Mouse (Mus musculus) heart, embryonic 10.5 days (tissue): ENCODE data around the gene 9930111J21Rik2. TPM values are rescaled to one million over a fixed set of nuclear protein-coding genes. Genes with fewer than 3 reads are reported as not detected.
A peak's percentile ranks its signal among the peaks of the same experiment; 100 is the strongest.
"Not testable (repeated sequence)": the region's sequence is repeated elsewhere in the genome, so short reads cannot be mapped to it uniquely, and the experiment has no call there.

Experiments used
- DNase-seq: peaks from one replicate; pipeline ENCODE4 v3.0.0-alpha.2; 2017; ENCODE audit warnings: low spot score
- H3K27ac ChIP-seq: fragments of 300-500 bp; sonication (generic); 2 replicates; pipeline ENCODE4 v1.5.1; 2016; ENCODE audit warnings: mild to moderate bottlenecking
- H3K27me3 ChIP-seq: fragments of 300-500 bp; sonication (generic); 2 replicates; pipeline ENCODE4 v1.6.1; 2016; ENCODE audit warnings: mild to moderate bottlenecking; ENCODE audit not compliant: poor library complexity, insufficient read depth, severe bottlenecking
- H3K36me3 ChIP-seq: fragments of 300-500 bp; sonication (generic); 2 replicates; pipeline ENCODE4 v1.6.1; 2016; ENCODE audit warnings: mild to moderate bottlenecking, moderate library complexity
- H3K4me1 ChIP-seq: fragments of 300-500 bp; sonication (generic); 2 replicates; pipeline ENCODE4 v1.6.1; 2016; ENCODE audit warnings: mild to moderate bottlenecking
- H3K4me3 ChIP-seq: fragments of 300-500 bp; sonication (generic); 2 replicates; pipeline ENCODE4 v1.5.1; 2016; ENCODE audit warnings: mild to moderate bottlenecking, moderate library complexity
- H3K9me3 ChIP-seq: fragments of 300-500 bp; sonication (generic); 2 replicates; pipeline ENCODE4 v1.6.1; 2016; ENCODE audit warnings: mild to moderate bottlenecking, moderate library complexity
- WGBS: fragments of 180-500 bp; shearing (Covaris S2); methylation state at CpG from one replicate; pipeline ENCODE4 v1.1.7; 2016; 5-methylcytosine and 5-hydroxymethylcytosine counted together
- polyA plus RNA-seq: library from polyadenylated mRNA; unstranded; fragments of >200 nt; fragmentation: Nextera tagmentation; extraction: Ambion mirVana; gene quantifications from 2 replicates; pipeline ENCODE4 v1.2.1, GENCODE M21; 2016

The 9930111J21Rik2 gene
- polyA plus RNA-seq, 1 experiment from 2014 or later, result 0.09 TPM

DNA sequence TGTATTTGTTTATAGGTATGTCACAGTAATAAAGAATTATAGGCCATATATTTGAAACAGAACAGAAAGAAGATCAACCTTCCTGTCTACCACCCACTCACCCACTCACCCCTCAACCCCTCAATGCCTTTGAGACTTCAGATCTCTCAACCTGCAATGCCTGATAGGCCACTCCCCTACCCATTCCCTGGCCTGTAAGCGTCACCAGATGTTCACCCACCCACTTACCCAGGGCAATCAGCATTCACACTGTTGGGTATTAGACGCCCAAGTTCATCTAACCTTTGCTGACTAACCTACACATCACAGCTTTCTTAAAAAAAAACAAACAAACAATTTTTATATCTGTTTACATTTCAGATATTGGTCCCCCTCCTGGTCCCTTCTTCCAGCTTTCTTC, 10.8 kb upstream of the 9930111J21Rik2 start:
- H3K9me3 ChIP-seq, H3K27me3 ChIP-seq, DNase-seq, H3K4me3 ChIP-seq, H3K27ac ChIP-seq, H3K4me1 ChIP-seq, H3K36me3 ChIP-seq: not testable (repeated sequence)
- 63% methylated on average over 2 of the region's 2 CpGs for WGBS

DNA sequence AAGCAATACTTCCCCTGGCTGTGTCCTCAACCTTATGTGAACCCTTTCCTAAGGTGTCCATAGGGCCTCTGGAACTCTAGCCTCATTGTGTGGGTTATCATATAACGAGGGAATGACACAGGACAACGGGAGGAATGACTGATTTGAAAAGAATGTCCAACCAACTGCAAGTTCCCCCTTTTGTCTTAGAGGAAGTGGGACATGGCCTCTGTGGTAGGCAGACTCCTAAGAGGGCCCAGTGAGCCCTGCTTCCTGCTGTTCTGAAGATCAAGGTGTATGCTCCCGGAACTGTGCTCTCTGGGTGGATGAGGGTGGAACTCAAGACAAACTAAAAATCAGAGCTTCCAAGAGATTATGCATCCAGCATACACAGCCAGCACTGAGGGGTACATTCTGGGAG, 9.0 kb upstream of the 9930111J21Rik2 start:
- WGBS, result 49% methylated on average over 2 of the region's 3 CpGs
- not testable (repeated sequence) for H3K4me3 ChIP-seq, H3K9me3 ChIP-seq, H3K27ac ChIP-seq, DNase-seq, H3K27me3 ChIP-seq, H3K36me3 ChIP-seq, H3K4me1 ChIP-seq

DNA sequence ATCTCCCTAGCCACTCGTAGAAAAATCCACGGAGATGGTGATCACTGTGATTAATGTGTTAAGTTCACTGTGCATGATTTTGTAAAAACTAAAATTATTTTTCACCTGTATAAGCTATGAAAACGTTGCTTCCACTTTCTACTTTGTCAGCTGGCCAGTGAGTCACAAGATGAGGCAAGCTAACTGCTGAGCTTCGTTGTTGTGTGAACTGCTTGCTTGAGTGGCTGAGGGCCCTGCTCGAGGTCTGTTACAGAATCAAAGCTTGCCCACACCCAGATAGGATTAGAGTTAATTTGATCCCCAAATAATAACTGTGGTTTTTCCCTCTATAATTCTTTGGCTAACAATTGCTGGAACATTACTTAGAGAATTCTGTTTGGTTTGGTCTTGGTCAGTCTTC, 852 bp upstream of the 9930111J21Rik2 start:
- not testable (repeated sequence) for H3K9me3 ChIP-seq, H3K27me3 ChIP-seq, H3K4me1 ChIP-seq, H3K36me3 ChIP-seq, DNase-seq, H3K4me3 ChIP-seq, H3K27ac ChIP-seq
- WGBS, result no CpG with 5 or more reads among the region's 5 CpGs

GRCm38 (mm10) chr11:49050064-49050463, 978 bp downstream of the 9930111J21Rik2 start:
- H3K27me3 ChIP-seq, H3K4me3 ChIP-seq, H3K27ac ChIP-seq, H3K9me3 ChIP-seq, H3K36me3 ChIP-seq, H3K4me1 ChIP-seq, DNase-seq: not testable (repeated sequence)

DNA sequence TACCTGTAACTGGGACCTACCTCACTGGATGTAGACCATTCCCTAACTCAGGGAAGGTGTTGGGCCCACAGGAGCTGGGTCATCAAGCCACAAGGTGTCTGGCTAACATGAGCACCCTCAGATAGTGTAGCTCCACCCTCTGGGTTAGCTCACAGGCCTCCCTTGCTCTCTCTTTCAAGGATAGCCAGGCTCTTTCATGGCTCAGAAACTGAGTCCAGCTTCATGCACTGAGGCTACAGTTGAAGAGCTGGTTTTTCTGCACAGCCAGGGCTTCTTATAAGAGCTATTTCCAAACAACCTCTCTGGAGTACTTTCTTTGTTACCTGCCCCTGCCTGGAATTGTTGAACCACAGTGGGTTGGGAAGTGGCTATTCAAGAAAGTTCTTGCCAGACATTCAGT, 39.0 kb downstream of the 9930111J21Rik2 start:
- not testable (repeated sequence) for H3K9me3 ChIP-seq

DNA sequence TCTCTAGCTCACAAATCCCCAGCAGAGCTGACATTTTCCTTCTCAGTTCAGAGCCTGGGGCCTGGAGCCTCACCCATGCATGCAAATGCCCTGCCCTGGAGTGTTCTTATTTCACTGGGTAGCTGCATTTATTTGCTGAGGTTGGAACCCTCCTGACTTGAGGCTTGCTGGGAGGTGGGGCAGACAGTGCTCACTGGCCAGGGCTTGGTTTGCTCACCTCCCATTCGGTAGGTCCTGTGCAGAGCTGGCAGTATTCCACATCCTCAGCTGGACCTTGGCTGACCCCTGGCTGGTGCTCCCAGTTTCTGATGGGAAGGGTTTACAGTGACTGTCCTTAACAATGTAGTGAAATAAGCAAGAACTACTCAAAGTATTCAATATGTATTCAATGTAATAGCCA, 44.3 kb downstream of the 9930111J21Rik2 start:
- not testable (repeated sequence) for H3K9me3 ChIP-seq, DNase-seq, H3K36me3 ChIP-seq, H3K4me3 ChIP-seq, H3K27me3 ChIP-seq, H3K4me1 ChIP-seq, H3K27ac ChIP-seq
- 43% methylated on average over 1 of the region's 1 CpGs for WGBS

More for the DNA sequence above, 39.0 kb downstream of the 9930111J21Rik2 start:
- not testable (repeated sequence) for DNase-seq, H3K27ac ChIP-seq, H3K27me3 ChIP-seq, H3K36me3 ChIP-seq, H3K4me3 ChIP-seq, H3K4me1 ChIP-seq

GRCm38 (mm10) chr11:49006317-49006716, 44.7 kb downstream of the 9930111J21Rik2 start:
- H3K9me3 ChIP-seq, H3K4me3 ChIP-seq, DNase-seq, H3K4me1 ChIP-seq, H3K36me3 ChIP-seq, H3K27ac ChIP-seq, H3K27me3 ChIP-seq: not testable (repeated sequence)
- WGBS, result 58% methylated on average over 2 of the region's 2 CpGs

- not testable (repeated sequence) for DNase-seq, H3K27me3 ChIP-seq, H3K36me3 ChIP-seq, H3K4me3 ChIP-seq, H3K27ac ChIP-seq, H3K9me3 ChIP-seq, H3K4me1 ChIP-seq
- 56% methylated on average over 1 of the region's 1 CpGs for WGBS
Measured at GRCm38 (mm10) chr11:49000411-49000810, 50.6 kb downstream of the 9930111J21Rik2 start.

DNA sequence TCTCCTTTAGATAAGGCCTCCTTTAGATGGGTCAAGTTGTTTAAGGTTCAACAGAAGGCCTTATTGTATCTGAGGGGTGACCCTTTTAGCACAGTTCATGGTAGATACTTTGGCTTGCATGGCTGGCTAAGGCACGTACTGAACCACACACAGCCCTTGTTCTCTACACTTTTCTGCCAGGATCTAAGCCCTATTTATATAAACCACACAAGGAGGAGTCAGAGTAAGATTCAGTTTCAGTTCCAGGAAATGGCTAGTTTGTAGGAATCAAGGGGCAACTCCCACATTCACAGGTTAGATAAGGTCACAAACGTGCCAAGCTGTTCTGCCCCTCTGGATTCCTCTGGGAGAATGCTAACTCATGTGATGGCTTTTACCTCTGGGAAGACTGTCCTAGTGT, 57.0 kb downstream of the 9930111J21Rik2 start, which contains the start of gene Tgtp1:
TSS of gene Tgtp1 (minus strand) at position 155 of the 400 bp plus-strand sequence.
- H3K4me3 ChIP-seq, H3K9me3 ChIP-seq, H3K27ac ChIP-seq, H3K27me3 ChIP-seq, H3K36me3 ChIP-seq, DNase-seq: not testable (repeated sequence)
- peaks cover 10% of the 10 kb centered on the region for H3K4me1 ChIP-seq
- 35% methylated on average over 2 of the region's 2 CpGs for WGBS

- H3K36me3 ChIP-seq, H3K27me3 ChIP-seq, DNase-seq, H3K9me3 ChIP-seq, H3K4me3 ChIP-seq, H3K27ac ChIP-seq: not testable (repeated sequence)
- 13% methylated on average over 10 of the region's 10 CpGs for WGBS
- peaks cover 10% of the 10 kb centered on the region for H3K4me1 ChIP-seq
Measured at GRCm38 (mm10) chr11:48993296-48993695, 57.7 kb downstream of the 9930111J21Rik2 start.

DNA sequence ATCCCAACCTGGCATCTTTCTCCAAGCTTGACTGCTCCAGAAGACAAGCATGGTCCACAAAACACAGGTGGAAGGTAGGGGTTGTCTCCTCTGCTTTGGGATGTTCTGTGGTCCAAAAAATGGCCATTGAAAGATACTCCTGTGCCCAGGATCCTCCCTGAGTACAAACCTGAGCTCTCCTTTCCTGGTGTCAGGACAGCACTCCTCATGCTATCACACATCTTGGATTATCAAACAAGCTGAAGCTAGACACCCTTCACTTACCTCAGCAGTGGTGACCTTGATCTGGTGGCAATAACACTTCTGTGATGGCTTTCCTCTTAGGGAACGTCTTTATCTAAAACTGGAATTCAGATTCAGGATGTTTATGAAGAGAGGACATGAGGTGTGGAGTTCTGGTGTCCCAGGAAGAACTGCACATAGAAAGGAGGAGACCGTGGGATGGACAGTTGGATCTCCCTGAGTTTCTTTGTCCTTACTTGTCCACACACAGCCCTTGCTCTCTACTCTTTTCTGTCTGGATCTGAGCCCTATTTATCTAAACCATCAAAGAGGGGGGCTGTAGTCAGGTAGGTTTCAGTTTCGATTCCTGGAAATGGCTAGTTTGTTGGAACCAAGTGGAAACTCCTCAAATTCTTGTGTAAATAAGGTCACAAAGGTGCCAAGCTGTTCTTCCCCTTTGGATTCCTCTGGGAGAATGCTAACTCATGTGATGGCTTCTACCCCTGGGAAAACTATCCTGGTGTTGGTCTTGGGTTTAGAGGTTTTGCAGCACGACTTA, 59.1 kb downstream of the 9930111J21Rik2 start, which contains the start of gene Gm12185:
TSS of gene Gm12185 (minus strand) at position 487 of the 781 bp plus-strand sequence.
- DNase-seq, result not testable (repeated sequence)

GRCm38 (mm10) chr11:48989981-48990380, 61.1 kb downstream of the 9930111J21Rik2 start:
- peaks cover 10% of the 10 kb centered on the region for H3K4me1 ChIP-seq
- WGBS, result 72% methylated on average over 2 of the region's 2 CpGs
- H3K27ac ChIP-seq, H3K27me3 ChIP-seq, H3K4me3 ChIP-seq, H3K9me3 ChIP-seq, H3K36me3 ChIP-seq, DNase-seq: not testable (repeated sequence)

More for the DNA sequence above, 59.1 kb downstream of the 9930111J21Rik2 start, which contains the start of gene Gm12185:
- not testable (repeated sequence) for H3K36me3 ChIP-seq, H3K27me3 ChIP-seq, H3K9me3 ChIP-seq, H3K27ac ChIP-seq, H3K4me3 ChIP-seq
- H3K4me1 ChIP-seq, result peaks cover 10% of the 10 kb centered on the region
- WGBS, result 53% methylated on average over 4 of the region's 4 CpGs

DNA sequence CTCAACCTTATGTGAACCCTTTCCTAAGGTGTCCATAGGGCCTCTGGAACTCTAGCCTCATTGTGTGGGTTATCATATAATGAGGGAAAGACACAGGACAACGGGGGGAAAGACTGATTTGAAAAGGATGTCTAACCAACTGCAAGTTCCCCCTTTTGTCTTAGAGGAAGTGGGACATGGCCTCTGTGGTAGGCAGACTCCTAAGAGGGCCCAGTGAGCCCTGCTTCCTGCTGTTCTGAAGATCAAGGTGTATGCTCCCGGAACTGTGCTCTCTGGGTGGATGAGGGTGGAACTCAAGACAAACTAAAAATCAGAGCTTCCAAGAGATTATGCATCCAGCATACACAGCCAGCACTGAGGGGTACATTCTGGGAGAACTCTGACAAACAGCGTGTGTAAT, 62.8 kb downstream of the 9930111J21Rik2 start:
- H3K4me1 ChIP-seq, H3K36me3 ChIP-seq, H3K27ac ChIP-seq, H3K9me3 ChIP-seq, H3K27me3 ChIP-seq, H3K4me3 ChIP-seq: not testable (repeated sequence)
- DNase-seq, result peak; percentile 17
- 63% methylated on average over 2 of the region's 3 CpGs for WGBS

DNA sequence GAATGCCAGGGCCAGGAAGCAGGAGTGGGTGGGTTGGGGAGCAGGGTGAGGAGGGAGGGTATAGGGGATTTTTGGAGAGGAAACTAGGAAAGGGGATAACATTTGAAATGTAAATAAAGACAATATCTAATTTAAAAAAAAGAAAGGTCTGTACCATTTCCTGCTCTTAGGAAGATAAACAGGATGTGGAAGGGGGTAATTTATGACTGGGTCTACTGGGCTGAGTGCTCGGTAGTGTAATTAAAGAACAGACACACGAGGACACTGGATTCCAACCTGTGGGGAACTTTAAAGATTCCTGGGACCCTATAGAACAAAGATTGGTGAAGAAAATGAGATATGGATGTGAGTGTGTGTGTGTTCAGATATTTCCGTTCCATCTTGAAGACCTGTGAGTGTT, 68.2 kb downstream of the 9930111J21Rik2 start:
- H3K9me3 ChIP-seq, H3K4me3 ChIP-seq, H3K4me1 ChIP-seq, H3K27me3 ChIP-seq, DNase-seq, H3K27ac ChIP-seq, H3K36me3 ChIP-seq: not testable (repeated sequence)
- WGBS, result no CpG with 5 or more reads among the region's 3 CpGs
